Mouse (Mus musculus) liver, embryonic 14.5 days (tissue): ENCODE measurements at regions not wholly inside any gene's neighbourhood (a gene's known extent, or its start where the extent isn't known, plus 50 kb on each side); places are given as distances from the start of the nearest gene placed in this dataset.

ENCODE experiments used
- ATAC-seq: fragments of 200-750 bp; cut with Nextera tagmentation; 2 replicates; pipeline ENCODE4 v1.8.0; 2017; ENCODE audit warnings: moderate number of reproducible peaks, mild to moderate bottlenecking, moderate library complexity; ENCODE audit not compliant: insufficient read depth
- DNase-seq, 3 experiments: peaks; one replicate each; pipeline ENCODE4 v3.0.0-alpha.2; 2012 to 2013; ENCODE audit warnings: low read depth in 3 of 3, low spot score in 3 of 3
- H3K27ac ChIP-seq: fragments of 300-500 bp; sonication (generic); 2 replicates; pipeline ENCODE4 v1.5.1; 2014; ENCODE audit warnings: moderate library complexity, mild to moderate bottlenecking, control low read depth, inconsistent platforms
- H3K27me3 ChIP-seq: fragments of 300-500 bp; sonication (generic); 2 replicates; pipeline ENCODE4 v1.6.1; 2014; ENCODE audit warnings: mild to moderate bottlenecking, low read length, moderate library complexity; ENCODE audit not compliant: control insufficient read depth, insufficient read depth
- H3K36me3 ChIP-seq: fragments of 300-500 bp; sonication (generic); replicated peaks from 2 replicates; pipeline ENCODE4 v1.6.1; 2014; ENCODE audit warnings: low read depth; ENCODE audit not compliant: control insufficient read depth, insufficient read depth
- H3K4me1 ChIP-seq, 2 experiments: fragments of 200-500 bp in 1 of 2; fragments of 300-500 bp in 1 of 2; sonication (generic) in 1 of 2; replicated peaks; 2 replicates each; pipeline ENCODE4 v1.6.1; 2012 to 2014; ENCODE audit warnings: antibody characterized with exemption in 1 of 2, inconsistent platforms in 1 of 2, low read length in 1 of 2; ENCODE audit not compliant: control insufficient read depth in 2 of 2, insufficient read depth in 2 of 2
- H3K4me2 ChIP-seq: fragments of 300-500 bp; sonication (generic); 2 replicates; pipeline ENCODE4 v1.6.1; 2014; ENCODE audit warnings: low read depth, mild to moderate bottlenecking, control low read depth, moderate library complexity
- H3K4me3 ChIP-seq, 2 experiments: fragments of 200-500 bp in 1 of 2; fragments of 300-500 bp in 1 of 2; sonication (generic) in 1 of 2; 2 replicates each; pipeline ENCODE4 v1.5.1; 2012 to 2014; ENCODE audit warnings: low read depth in 2 of 2, low read length in 2 of 2, mild to moderate bottlenecking in 2 of 2, control low read depth in 1 of 2, inconsistent platforms in 1 of 2, moderate library complexity in 1 of 2; ENCODE audit not compliant: insufficient read depth in 1 of 2
- H3K9ac ChIP-seq: fragments of 300-500 bp; sonication (generic); replicated peaks from 2 replicates; pipeline ENCODE4 v1.6.1; 2014; ENCODE audit warnings: mild to moderate bottlenecking, control low read depth, moderate library complexity
- H3K9me3 ChIP-seq: fragments of 300-500 bp; sonication (generic); 2 replicates; pipeline ENCODE4 v1.6.1; 2016; ENCODE audit warnings: low read length, mixed read lengths; ENCODE audit not compliant: control insufficient read depth
- CTCF ChIP-seq: IDR thresholded peaks from 2 replicates; pipeline ENCODE4 v1.5.1; 2016; ENCODE audit warnings: antibody characterized with exemption, low read depth, control low read depth
- EP300 ChIP-seq: IDR thresholded peaks from 2 replicates; pipeline ENCODE4 v1.6.1; 2016; ENCODE audit warnings: antibody characterized with exemption, low read depth
- WGBS: fragments of 180-500 bp; shearing (Covaris S2); extraction: QIAGEN DNeasy Blood & Tissue Kit; methylation state at CpG from one replicate; pipeline ENCODE4 v1.1.7; 2014; ENCODE audit not compliant: insufficient replicate concordance; 5-methylcytosine and 5-hydroxymethylcytosine counted together

GRCm38 (mm10) chr12:27962908-27963307, 589.3 kb downstream of the Dcdc2c start:
- H3K4me3 ChIP-seq, result no peak overlapping the region
- H3K27ac ChIP-seq, result no peak overlapping the region
- H3K4me2 ChIP-seq, result no peak overlapping the region
- TF ChIP-seq CTCF (no peak), EP300 (no peak)
- ATAC-seq (no peak), DNase-seq (no peak)
- no peaks in the 10 kb centered on the region for H3K4me1 ChIP-seq
- H3K9ac ChIP-seq, result no peak overlapping the region
- no peaks in the 10 kb centered on the region for H3K27me3 ChIP-seq
- H3K9me3 ChIP-seq, result no peaks in the 10 kb centered on the region
- WGBS, result 51% methylated on average over 3 of the region's 3 CpGs
- no peaks in the 10 kb centered on the region for H3K36me3 ChIP-seq

GRCm38 (mm10) chr12:27960064-27960463, 592.1 kb downstream of the Dcdc2c start:
- no peaks in the 10 kb centered on the region for H3K4me1 ChIP-seq
- ATAC-seq (no peak), DNase-seq (no peak)
- no peak overlapping the region for H3K27ac ChIP-seq
- H3K27me3 ChIP-seq, result no peaks in the 10 kb centered on the region
- no peak overlapping the region for H3K4me3 ChIP-seq
- TF ChIP-seq EP300 (no peak), CTCF (no peak)
- 34% methylated on average over 6 of the region's 6 CpGs for WGBS
- H3K4me2 ChIP-seq, result no peak overlapping the region
- H3K36me3 ChIP-seq, result no peaks in the 10 kb centered on the region
- H3K9ac ChIP-seq, result no peak overlapping the region
- H3K9me3 ChIP-seq, result no peaks in the 10 kb centered on the region

GRCm38 (mm10) chr12:27947646-27948045, 604.6 kb downstream of the Dcdc2c start:
- TF ChIP-seq EP300 (no peak), CTCF (no peak)
- WGBS, result 46% methylated on average over 3 of the region's 3 CpGs

GRCm38 (mm10) chr12:27946866-27947459, 604.6 kb upstream of the Sox11 start:
- DNase-seq (no peak), ATAC-seq (no peak)
- H3K4me1 ChIP-seq, result no peaks in the 10 kb centered on the region
- WGBS, result 49% methylated on average over 7 of the region's 7 CpGs
- H3K9me3 ChIP-seq, result no peaks in the 10 kb centered on the region
- no peak overlapping the region for H3K4me3 ChIP-seq
- TF ChIP-seq CTCF, result no peak
- no peak for TF ChIP-seq EP300
- H3K27me3 ChIP-seq, result no peaks in the 10 kb centered on the region
- H3K27ac ChIP-seq, result no peak overlapping the region
- H3K36me3 ChIP-seq, result no peaks in the 10 kb centered on the region
- no peak overlapping the region for H3K9ac ChIP-seq
- H3K4me2 ChIP-seq, result no peak overlapping the region

More at GRCm38 (mm10) chr12:27947646-27948045, 604.6 kb downstream of the Dcdc2c start:
- Histone ChIP-seq H3K27ac (no peak overlapping the region), H3K9me3 (no peaks in the 10 kb centered on the region), H3K4me1 (no peaks in the 10 kb centered on the region), H3K36me3 (no peaks in the 10 kb centered on the region), H3K4me2 (no peak overlapping the region), H3K4me3 (no peak overlapping the region), H3K27me3 (no peaks in the 10 kb centered on the region), H3K9ac (no peak overlapping the region)
- ATAC-seq, result no peak
- no peak for DNase-seq

- no peak overlapping the region for H3K9ac ChIP-seq
- no peaks in the 10 kb centered on the region for H3K4me1 ChIP-seq
- H3K27ac ChIP-seq, result no peak overlapping the region
- WGBS, result 56% methylated on average over 2 of the region's 2 CpGs
- no peak overlapping the region for H3K4me3 ChIP-seq
- H3K9me3 ChIP-seq, result no peaks in the 10 kb centered on the region
- DNase-seq (no peak), ATAC-seq (no peak)
- H3K4me2 ChIP-seq, result no peak overlapping the region
- H3K36me3 ChIP-seq, result no peaks in the 10 kb centered on the region
- no peaks in the 10 kb centered on the region for H3K27me3 ChIP-seq
- TF ChIP-seq CTCF, result no peak
- TF ChIP-seq EP300, result no peak
Measured at GRCm38 (mm10) chr12:27945411-27945810, 603.0 kb upstream of the Sox11 start.
